Mouse (Mus musculus) mouse embryonic stem cell (cell line): Measurements from ENCODE around the gene Fam227b.

Experiments used
- in situ Hi-C, 2 experiments: fragments of 300-500 bp; cut with MboI; formaldehyde crosslinking; loops; 1 replicate in 1 of 2; 3 replicates in 1 of 2; pipeline ENCODE4 v1.14.3; 2019 to 2020; ENCODE audit warnings: low sequenced_read_pairs in 2 of 2, low pct_unique_long_range_greater_than_20kb in 1 of 2, mixed read lengths in 1 of 2; ENCODE audit not compliant: unreplicated experiment in 1 of 2

Fam227b gene

DNA sequence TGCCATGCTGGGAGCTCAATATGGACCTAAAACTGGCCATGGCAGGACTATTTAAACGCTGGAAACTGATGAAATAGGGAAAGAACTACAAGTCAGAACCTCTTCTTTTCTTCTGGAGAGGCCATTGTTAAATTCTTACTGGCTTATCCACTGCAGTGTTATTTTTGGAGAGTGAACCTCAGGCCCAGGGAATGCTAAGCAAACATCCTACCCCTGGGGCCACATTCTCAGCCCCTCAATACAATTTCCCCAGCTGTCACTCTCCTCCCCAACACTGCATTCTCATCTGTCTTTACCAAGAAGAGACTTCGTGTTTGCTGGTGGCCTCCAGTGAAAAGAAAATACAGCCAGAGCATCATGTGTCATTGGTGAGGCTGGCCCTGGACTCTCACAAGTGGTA lies 87.0 kb downstream of the Fam227b start:
- in situ Hi-C loops = no loop called here

DNA sequence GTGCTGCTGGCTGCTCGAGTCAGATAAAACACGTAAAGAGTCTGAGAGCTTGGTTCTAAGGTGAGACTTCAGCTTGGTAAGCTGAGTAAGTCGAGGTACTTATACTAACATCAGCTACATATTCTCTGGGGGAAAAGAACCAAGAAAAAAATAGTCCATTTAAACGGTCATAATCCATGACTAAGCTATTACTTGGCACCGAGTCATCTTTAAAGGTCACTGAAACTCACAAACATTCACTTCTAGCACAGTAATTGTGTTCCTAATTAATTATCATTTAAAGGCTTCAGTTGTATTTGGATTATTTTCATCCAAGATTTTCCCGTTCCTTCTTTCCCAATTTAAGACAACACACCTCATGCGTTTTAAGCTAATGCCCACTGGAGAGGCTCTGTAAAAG lies 88.9 kb downstream of the Fam227b start:
- in situ Hi-C loops = no loop called here

DNA sequence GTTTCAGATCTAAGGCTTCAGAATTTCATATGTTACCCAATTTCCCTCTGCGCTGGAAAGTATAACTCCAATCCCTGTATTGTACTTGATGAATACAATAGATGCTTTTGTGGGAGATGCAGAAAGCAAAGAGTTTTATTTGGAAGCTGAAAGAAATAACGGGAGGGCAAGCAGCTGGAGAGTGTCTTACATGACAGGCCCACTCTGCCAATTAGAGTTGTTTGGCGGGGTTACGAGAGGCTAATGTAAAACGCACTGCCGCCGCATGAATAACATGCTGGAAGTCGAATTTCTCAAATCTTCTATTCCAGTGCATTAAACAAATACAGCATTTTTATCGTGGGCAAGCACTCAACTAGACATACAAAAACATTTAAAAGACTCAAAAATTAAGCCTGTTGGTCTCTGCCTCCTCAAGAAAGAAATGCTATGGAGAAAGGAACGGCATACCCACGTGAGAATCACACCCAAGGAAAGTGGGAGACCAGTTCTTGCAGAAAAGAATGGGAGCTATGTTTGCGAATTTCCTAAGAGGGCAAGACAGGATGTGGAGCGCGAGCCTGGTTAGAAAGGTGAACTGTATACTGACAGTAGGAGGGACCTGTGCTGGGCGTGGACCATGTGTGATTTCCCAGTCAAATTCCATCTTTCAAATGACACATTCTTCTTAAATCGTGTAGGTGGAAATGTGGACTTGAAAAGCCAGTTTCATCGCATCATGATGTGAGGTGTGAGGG lies 90.6 kb downstream of the Fam227b start:
- in situ Hi-C loops = no loop called here

DNA sequence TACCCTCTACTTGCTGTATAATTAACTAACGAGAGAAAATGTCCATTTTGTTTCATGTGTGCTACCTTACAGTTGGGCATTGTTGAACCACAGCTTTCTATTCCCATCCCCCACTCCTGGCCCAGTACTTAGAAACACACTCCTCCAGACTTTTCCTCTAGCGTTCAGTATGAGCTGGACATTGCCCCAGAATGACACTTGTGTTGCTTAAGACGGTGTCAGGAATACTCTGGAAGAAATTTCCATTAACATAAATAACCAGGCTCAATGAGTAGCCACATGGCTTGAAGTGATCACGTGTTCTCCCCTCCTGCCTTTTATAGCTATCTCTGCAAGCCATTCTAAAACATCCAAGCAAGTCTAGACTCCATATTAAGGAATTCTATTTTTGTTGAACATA lies 91.2 kb downstream of the Fam227b start:
- in situ Hi-C loops = no loop called here

DNA sequence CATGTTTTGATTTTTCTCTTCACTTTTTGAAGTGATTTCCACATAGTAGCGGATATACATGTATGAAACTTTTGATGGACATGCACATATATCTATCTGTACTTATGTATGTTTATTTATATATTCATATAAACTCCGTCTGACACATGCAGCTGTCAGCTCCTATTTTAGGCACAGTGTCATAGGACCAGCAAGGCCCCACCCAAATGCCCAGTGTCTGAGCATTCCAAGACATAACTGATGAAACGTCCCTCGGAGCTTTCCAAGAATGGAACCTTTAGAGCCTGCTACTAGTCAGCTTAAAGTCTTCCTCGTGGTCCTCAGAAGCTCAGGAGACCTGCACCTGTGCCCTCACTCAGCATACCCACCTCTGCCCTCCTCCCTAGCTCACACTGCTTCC lies 98.1 kb downstream of the Fam227b start:
- in situ Hi-C loops = no loop called here

DNA sequence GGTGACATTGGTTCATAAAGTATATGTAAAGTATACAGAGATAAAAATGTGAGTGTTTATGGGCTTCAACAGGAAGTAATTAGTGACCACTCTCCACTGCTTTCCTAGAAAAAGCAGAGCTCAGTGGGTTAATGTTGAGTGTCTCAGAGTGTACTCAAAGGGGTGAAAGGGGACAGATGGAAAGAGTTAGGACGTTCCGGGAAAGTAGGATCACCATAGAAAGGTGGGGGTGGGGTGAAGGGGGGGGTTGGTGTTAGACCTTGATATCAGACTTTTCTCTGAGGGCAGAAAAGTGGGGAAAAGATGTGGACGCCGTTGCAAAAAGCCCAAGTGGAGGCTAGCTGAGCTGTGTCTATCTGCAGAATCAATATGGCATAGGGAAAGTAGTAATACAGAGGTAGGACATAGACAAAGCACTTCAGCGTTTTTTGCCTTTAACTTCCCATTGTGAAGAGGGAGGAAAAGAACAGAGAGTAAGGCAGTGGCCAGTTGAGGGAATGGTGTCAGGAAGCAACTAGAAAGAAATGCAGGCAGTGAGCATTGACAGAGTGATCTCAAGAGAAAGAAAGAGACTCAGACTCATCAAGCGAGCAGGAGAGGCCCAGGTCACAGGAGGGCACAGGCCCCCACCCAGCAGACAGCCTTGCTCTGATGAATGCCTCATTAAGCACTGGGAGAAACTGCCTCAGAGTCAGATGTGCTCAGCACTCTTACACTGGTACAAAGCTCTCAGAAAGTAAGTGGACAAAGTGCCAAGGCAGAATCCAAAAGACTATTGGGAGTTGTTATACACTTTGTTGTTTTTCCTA lies 98.9 kb downstream of the Fam227b start:
- in situ Hi-C loops = no loop called here

DNA sequence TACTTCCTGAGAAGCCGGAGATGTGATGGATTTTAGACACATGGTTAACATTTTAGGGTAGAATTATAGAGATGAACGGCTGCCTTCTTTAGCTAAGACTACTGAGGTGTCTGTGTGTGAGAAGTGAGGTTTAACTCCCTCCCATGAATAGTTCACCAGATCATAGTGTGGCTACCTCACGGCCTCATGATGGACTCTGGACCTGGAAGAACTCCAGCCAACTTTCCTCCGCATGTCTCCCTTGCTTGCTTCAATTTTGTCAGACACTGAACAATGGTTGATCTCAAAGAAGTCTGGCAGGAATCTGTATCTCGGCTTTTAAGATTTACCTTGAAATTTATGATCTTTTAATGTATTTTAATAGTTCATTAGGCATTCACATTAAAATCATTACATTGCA lies 106.2 kb downstream of the Fam227b start:
- in situ Hi-C loops = loop anchor here in 1 of 2 experiments (25.0 kb wide), 1 partner anchor 383 kb away; the partner anchor contains the start of gene Eid1

DNA sequence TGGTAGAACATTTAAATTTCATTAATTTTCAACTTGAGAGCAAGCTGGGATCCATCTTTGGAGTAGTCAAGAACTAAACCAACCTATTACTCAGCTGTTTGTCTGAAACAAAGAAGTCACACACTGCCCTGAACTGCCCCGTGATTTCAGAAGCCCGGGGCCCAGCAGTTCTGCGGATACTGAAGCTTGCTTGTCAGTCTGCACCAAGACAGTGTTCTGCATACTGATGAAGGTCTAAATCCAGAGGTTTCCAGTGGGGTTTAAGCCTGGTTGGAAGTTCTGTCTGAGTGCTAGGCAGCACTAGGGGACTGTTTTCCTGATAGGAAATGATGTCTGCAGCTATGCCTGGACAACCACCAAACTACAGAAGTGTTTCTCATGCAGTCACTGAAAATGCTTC lies 109.1 kb downstream of the Fam227b start:
- in situ Hi-C loops = loop anchor here in 1 of 2 experiments (25.0 kb wide), 1 partner anchor 380 kb away; the partner anchor contains the start of gene Eid1

DNA sequence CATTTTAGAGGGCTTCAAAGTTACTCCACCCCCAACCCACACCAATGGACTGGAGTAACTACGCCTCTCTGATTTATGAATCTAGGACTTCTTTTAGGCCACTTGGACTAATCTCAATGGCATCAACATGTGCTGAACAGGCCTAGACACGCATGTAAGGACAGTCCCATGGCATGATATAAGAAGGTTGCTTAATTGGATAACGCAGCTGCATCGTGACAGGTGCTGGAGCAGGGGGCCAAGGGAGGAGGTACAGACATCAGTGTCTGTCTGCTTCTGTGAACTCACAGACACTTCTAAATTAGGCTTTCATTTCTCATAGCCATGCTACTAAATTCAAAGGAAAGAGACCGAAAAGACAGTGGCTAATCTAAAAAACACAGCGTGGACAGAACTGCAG lies 110.6 kb downstream of the Fam227b start:
- in situ Hi-C loops = loop anchor here in 1 of 2 experiments (25.0 kb wide), 1 partner anchor 379 kb away; the partner anchor contains the start of gene Eid1

DNA sequence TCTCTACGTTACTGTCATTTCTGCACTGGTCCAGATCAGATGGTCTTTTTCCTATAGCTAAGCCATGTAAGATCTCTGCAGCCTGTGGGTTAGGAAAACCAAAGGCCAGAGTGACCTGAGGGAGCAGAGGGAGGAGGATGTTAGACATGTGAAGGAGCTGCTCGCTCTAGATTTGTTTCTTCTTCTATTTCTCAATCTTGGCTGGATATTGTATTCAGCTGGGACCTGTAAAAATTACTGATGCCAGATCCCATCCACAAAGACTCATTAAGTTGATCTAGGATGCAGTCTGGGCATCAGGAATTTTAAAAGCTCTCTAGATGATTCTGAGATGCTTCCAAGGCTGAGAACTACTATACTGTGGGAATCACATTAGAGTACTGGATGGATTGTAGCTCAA lies 111.2 kb downstream of the Fam227b start:
- in situ Hi-C loops = loop anchor here in 1 of 2 experiments (25.0 kb wide), 1 partner anchor 378 kb away; the partner anchor contains the start of gene Eid1

DNA sequence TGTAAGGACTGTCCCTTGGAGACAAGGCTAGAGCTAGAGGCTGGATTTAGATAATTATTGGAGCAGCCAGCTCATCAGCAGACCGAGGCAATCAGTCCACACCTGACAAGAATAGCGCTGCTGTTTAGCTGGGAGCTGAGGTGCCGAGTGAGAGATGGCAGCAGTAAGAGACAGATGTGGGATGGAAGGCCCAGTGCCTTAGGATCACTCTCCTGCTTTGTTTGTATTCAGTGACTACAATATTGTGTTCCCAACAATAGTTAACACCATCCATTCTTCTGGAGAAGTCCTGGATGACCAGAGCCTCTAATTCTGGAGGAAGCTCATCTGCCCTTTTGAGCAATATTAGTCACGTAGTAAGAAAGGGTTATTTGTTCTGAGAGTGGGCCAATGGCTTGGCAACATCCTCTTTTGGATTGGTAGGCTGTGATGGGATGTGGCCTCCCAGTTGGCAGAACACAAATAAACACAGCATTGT lies 112.4 kb downstream of the Fam227b start:
- in situ Hi-C loops = loop anchor here in 1 of 2 experiments (25.0 kb wide), 1 partner anchor 377 kb away; the partner anchor contains the start of gene Eid1

DNA sequence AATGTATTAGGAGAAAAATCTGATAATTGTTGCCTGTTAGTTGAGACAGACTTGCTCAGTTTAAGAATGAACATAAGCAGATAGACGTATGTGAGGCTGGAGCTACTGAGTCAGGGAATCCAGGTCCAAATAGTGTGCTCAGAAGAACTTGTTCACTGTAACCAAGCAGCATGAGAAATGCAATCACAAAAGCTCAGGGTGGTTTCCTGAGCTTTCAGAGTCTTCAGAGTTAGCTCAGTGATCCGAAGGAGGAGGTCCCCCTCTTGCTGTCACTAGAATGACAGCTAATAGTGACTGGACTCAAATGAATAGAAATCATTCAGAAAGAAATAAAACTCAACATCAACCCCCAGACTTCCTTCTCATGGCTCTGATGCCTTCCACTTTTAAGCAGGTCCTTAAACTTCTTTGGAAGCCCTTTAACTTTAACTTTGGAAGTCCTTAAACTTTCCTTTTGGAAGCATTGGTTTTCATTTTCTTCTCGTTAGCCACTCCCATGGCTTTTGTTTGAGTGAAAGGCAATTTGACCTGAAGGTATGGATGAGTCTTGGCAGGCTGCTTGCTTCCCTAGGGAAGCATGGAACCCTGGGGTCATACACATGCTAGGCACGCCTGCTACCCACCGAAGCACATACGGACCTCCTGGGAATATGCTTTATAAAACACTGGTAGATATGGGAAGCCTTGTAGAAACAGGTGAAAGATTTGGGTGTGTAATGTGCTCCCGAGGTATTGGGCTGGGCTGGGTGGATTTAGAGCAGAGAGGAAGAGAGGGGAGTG lies 113.4 kb downstream of the Fam227b start:
- in situ Hi-C loops = loop anchor here in 1 of 2 experiments (25.0 kb wide), 1 partner anchor 376 kb away; the partner anchor contains the start of gene Eid1

DNA sequence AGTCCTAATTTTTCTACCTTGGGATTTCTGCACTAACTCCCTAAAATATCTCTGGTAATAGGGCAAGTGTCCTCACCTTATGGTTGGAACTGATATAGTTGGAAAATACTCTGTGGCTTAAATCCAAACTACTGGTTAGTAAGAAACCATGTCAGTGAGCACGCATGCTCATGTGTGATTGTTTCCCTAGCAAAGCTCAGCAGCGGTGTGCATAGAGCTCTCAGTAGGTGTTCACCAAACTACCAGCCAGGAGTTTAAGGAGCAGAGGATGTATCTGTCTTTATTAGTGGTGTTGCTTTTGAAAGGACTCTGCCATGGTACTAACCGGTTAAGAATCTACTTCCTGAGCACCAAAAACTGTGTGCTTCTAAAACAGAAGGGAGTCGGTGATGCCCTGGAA lies 115.7 kb downstream of the Fam227b start:
- in situ Hi-C loops = loop anchor here in 1 of 2 experiments (25.0 kb wide), 1 partner anchor 374 kb away; the partner anchor contains the start of gene Eid1

DNA sequence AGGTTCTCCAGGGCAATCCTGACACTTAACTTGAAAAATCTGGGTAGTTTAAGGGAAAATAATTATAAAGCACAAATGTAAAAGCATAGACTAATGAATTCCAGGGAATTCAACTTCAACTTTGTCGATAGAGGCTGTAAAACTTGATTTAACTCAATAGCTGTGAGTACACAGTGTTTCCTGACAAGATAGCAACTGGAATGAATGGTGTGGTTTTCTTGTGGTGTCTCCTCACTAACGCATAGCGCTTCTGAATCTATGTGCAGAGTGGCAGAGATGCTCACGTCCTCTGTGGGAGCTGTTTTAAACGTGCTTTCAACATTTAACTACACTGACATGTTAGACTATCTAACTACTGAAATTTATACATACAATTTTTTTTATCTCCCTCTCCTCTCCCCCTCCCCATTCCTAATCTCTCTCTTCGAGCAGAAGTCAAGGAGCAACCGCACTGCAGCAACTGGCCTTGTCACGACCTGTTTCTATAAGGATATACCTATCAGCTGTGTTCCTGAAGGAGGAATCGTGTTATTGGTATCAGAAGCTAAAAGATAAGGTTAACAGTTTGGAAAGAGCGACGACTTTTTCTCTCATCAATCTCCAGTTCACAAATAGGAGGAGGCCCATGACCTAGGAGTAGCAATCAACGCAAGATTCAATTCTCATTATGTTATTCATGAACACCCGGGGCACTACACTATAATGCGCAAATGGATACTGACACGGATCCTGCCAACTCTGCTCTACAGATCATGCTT lies 116.6 kb downstream of the Fam227b start:
- in situ Hi-C loops = loop anchor here in 1 of 2 experiments (25.0 kb wide), 1 partner anchor 373 kb away; the partner anchor contains the start of gene Eid1

DNA sequence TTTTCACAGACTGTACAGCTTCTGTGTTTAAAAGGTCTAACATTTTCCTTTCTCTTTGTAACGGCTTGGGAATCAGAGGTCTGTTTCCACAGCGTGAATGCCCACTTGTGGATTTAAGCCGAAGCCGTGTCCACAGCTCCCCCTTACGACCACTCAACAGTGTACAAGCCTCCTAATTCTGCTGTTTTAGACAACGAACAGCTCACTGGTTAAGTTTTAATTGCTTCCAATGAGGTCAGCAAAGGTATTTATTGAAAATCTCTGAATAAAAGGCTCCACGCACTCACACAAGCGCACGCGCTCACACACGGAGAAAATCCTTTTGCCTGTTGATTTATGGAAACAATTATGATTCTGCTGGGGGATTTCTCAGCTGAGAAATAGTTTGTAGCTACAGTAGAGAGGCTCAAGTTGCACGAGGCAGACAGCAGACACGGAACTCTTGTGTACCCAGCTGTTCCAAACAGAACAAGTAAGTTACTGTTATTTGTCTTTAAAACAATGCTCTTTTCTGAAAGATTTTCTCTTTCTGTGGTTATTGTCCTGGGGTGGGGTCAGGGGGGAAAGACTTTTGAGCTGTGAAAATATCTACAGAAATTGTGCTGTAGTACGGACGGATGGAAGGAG lies 117.3 kb downstream of the Fam227b start, which contains the start of gene Fgf7:
Gene Fgf7, plus strand, starts transcription at position 280 of the 627 bp plus-strand sequence.
- in situ Hi-C loops = loop anchor here in 1 of 2 experiments (25.0 kb wide), 1 partner anchor 372 kb away; the partner anchor contains the start of gene Eid1

DNA sequence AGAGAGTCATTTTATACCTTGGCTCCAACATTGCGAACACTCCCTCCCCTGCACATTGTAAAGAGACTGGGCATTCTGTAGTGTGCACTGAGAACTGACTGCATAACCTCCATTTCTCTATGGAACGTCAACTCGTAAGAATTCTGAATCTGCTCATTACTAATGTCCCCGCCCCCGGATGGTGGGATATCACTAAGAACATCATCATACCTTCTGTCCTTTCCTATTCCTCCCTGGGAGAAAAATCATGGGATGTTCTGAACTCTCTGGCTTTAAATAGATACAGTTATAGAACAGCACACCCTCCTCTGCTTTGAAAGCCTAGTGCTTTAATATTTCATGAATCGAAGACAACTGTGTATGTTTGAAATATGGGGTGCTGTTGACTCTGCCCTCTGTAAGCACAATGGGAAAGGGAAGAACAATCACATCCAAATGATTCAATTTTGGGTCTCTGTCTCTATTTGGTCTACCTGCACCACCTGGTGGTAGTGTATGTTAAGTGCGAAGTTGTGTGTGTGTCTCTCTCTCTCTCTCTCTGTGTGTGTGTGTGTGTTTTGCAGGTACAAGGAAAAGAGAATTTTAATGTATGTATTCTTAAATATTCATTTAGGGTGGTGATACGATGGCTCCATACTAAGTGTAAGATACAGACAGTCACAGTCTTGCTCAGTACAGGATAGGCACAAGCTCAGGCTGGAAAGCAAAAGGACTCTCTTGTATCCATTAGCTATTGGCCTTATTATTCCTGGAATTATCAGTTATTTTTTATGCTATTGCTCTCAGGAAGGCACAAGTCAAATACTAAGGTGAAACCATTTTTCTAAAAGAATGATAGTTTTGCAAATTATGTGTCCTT lies 118.5 kb downstream of the Fam227b start:
- in situ Hi-C loops = loop anchor here in 1 of 2 experiments (25.0 kb wide), 1 partner anchor 371 kb away; the partner anchor contains the start of gene Eid1
